Mouse (Mus musculus) macrophage (primary cell): ENCODE results near the gene Olfml2b. TPM values are rescaled to one million over a fixed set of nuclear protein-coding genes. Genes with fewer than 3 reads are reported as not detected.

Experiments
- H3K27ac ChIP-seq: fragments of 350-480 bp; formaldehyde crosslinking; 2 replicates; pipeline ENCODE4 v1.9.0; 2021
- H3K36me3 ChIP-seq: fragments of 350-480 bp; formaldehyde crosslinking; 2 replicates; pipeline ENCODE4 v1.9.0; 2021; ENCODE audit errors: inconsistent target
- H3K4me3 ChIP-seq: fragments of 350-480 bp; formaldehyde crosslinking; 2 replicates; pipeline ENCODE4 v1.9.0; 2021; ENCODE audit errors: inconsistent target
- H3K79me2 ChIP-seq: fragments of 350-480 bp; formaldehyde crosslinking; 2 replicates; pipeline ENCODE4 v1.9.0; 2021; ENCODE audit errors: inconsistent target
- WGBS: methylation state at CpG from one replicate; pipeline ENCODE4 v1.1.7; 2026; ENCODE audit warnings: inconsistent platforms; ENCODE audit not compliant: missing documents; 5-methylcytosine and 5-hydroxymethylcytosine counted together
- polyA plus RNA-seq: library from polyadenylated mRNA; stranded (reverse); fragments of 250-400 nt; gene quantifications from 3 replicates; pipeline ENCODE4 v1.2.4, GENCODE M21; 2018; ENCODE audit warnings: inconsistent platforms

The Olfml2b gene
- polyA plus RNA-seq, 1 experiment from 2014 or later: 0.33 TPM

- no peak overlapping the region for H3K4me3 ChIP-seq
- no peaks in the 10 kb centered on the region for H3K79me2 ChIP-seq
- H3K36me3 ChIP-seq: no peaks in the 10 kb centered on the region
- no peak overlapping the region for H3K27ac ChIP-seq
- 95% methylated on average over 7 of the region's 7 CpGs for WGBS
Measured at GRCm38 (mm10) chr1:170697771-170698356, 53.5 kb downstream of the Olfml2b start.

- 87% methylated on average over 3 of the region's 3 CpGs for WGBS
- Histone ChIP-seq H3K79me2 (no peaks in the 10 kb centered on the region), H3K27ac (no peak overlapping the region), H3K4me3 (no peak overlapping the region), H3K36me3 (no peaks in the 10 kb centered on the region)
Measured at GRCm38 (mm10) chr1:170698771-170699170, 54.4 kb downstream of the Olfml2b start.

DNA sequence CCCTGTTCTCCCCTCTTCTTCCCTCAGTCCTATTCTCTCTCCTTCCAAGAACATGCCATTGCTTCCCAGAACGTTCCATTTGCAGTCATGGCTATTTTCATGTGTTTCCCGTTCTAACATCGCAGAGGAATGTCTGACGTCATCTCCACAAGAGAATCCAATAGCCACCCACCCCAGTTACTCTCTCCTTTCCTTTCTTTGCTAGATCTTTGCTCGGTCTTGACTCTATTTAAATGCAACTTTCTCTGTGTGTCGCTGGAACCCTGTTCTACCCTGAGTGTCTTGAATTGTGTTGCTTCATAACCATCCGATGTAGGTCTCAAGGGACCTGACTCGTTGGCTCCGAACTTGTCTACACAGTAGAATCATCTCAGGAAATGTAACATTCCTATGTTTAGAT, 55.2 kb downstream of the Olfml2b start:
- no peak overlapping the region for H3K4me3 ChIP-seq
- H3K36me3 ChIP-seq: no peaks in the 10 kb centered on the region
- H3K79me2 ChIP-seq: no peaks in the 10 kb centered on the region
- H3K27ac ChIP-seq: no peak overlapping the region
- 87% methylated on average over 9 of the region's 9 CpGs for WGBS

GRCm38 (mm10) chr1:170700496-170701027, 56.2 kb downstream of the Olfml2b start:
- no peaks in the 10 kb centered on the region for H3K79me2 ChIP-seq
- 100% methylated on average over 3 of the region's 3 CpGs for WGBS
- H3K4me3 ChIP-seq: no peak overlapping the region
- no peak overlapping the region for H3K27ac ChIP-seq
- no peaks in the 10 kb centered on the region for H3K36me3 ChIP-seq

GRCm38 (mm10) chr1:170701178-170701577, 56.8 kb downstream of the Olfml2b start:
- H3K27ac ChIP-seq: no peak overlapping the region
- 94% methylated on average over 3 of the region's 3 CpGs for WGBS

GRCm38 (mm10) chr1:170701582-170701981, 57.2 kb downstream of the Olfml2b start:
- no peak overlapping the region for H3K4me3 ChIP-seq
- 82% methylated on average over 8 of the region's 8 CpGs for WGBS
- H3K36me3 ChIP-seq: no peaks in the 10 kb centered on the region
- H3K79me2 ChIP-seq: no peaks in the 10 kb centered on the region
- no peak overlapping the region for H3K27ac ChIP-seq

More at GRCm38 (mm10) chr1:170701178-170701577, 56.8 kb downstream of the Olfml2b start:
- Histone ChIP-seq H3K4me3 (no peak overlapping the region), H3K79me2 (no peaks in the 10 kb centered on the region), H3K36me3 (no peaks in the 10 kb centered on the region)

DNA sequence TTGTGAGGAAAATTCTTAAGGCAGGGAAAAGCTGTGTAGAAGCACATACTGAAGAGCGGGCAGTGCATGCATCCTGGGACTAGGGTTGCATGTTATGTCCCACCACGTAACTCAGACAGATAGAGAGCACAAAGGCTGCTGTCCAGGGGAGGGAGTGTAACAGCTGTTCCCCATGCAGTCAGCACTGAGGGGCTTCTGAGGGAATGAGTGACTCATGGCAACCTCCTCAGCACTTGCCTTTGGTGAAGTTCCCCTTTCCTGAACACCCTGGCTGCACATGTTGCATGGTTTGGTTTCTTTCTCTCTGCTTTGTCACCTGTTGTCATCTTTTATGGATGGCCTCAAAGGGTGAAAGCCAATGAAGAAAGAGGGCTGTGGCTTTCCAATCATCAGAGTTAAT, 57.9 kb downstream of the Olfml2b start:
- WGBS: 66% methylated on average over 2 of the region's 2 CpGs
- Histone ChIP-seq H3K79me2 (no peaks in the 10 kb centered on the region), H3K27ac (peak overlapping the region; percentile 49), H3K4me3 (no peak overlapping the region), H3K36me3 (no peaks in the 10 kb centered on the region)

DNA sequence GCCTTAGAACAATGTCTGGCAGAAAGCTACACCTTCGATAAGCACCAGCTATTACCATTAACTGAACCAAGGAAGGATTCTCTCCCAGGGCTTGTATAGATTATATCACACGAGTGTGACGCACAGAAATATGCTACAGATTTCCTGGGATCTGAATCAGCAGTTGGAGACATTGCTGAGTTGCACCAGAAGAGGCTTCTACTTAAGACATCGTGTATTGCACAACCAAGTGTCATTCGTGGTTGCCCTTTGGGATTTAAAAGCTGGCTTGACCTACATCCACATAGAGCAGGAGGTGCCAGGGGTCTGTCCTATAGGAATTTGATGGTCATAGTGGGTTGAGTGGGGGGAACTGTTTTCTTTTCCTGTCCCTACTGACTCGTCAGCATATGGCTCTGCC, 58.6 kb downstream of the Olfml2b start:
- WGBS: 40% methylated on average over 6 of the region's 6 CpGs
- Histone ChIP-seq H3K27ac (peak overlapping the region; percentile 49), H3K36me3 (no peaks in the 10 kb centered on the region), H3K4me3 (no peak overlapping the region), H3K79me2 (no peaks in the 10 kb centered on the region)

GRCm38 (mm10) chr1:170704103-170704502, 59.8 kb downstream of the Olfml2b start:
- Histone ChIP-seq H3K36me3 (no peaks in the 10 kb centered on the region), H3K27ac (peak overlapping the region; percentile 49; the same call in 1 of the 2 replicates), H3K79me2 (no peaks in the 10 kb centered on the region), H3K4me3 (no peak overlapping the region)
- 93% methylated on average over 6 of the region's 6 CpGs for WGBS

- no peaks in the 10 kb centered on the region for H3K36me3 ChIP-seq
- no peak overlapping the region for H3K27ac ChIP-seq
- no peak overlapping the region for H3K4me3 ChIP-seq
- no peaks in the 10 kb centered on the region for H3K79me2 ChIP-seq
- 93% methylated on average over 4 of the region's 4 CpGs for WGBS
Measured at GRCm38 (mm10) chr1:170704911-170705594, 60.7 kb downstream of the Olfml2b start.

DNA sequence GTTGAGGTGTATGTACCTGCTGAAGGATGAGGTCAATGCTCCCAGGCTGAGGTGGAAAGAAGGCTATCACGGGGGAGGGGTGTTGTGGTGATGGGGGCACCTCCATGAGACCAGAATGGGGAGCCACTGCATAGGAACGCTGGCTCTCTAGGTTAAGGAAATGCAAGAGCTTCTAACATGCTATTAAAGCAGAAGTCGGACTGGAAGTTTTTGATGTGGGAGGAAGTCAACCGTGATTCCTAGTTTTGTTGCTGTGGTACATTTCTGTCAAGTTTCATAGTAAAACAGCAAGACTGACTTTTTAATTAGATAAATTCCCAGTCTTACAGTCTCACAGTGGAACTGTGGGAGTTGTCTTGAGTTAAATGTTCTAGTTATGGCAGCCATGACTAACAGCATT, 61.7 kb downstream of the Olfml2b start:
- Histone ChIP-seq H3K79me2 (0 out of 2 replicates have a peak, but pooled peaks cover under 1% of the 10 kb centered on the region), H3K27ac (no peak overlapping the region), H3K4me3 (no peak overlapping the region), H3K36me3 (no peaks in the 10 kb centered on the region)
- 25% methylated on average over 4 of the region's 4 CpGs for WGBS

- peaks cover 12% of the 10 kb centered on the region; the same call in 1 of the 2 replicates for H3K79me2 ChIP-seq
- no peaks in the 10 kb centered on the region for H3K36me3 ChIP-seq
- peak overlapping the region; percentile 86 for H3K27ac ChIP-seq
- 22% methylated on average over 3 of the region's 3 CpGs for WGBS
- H3K4me3 ChIP-seq: no peak overlapping the region
Measured at GRCm38 (mm10) chr1:170709034-170709433, 64.7 kb downstream of the Olfml2b start.

DNA sequence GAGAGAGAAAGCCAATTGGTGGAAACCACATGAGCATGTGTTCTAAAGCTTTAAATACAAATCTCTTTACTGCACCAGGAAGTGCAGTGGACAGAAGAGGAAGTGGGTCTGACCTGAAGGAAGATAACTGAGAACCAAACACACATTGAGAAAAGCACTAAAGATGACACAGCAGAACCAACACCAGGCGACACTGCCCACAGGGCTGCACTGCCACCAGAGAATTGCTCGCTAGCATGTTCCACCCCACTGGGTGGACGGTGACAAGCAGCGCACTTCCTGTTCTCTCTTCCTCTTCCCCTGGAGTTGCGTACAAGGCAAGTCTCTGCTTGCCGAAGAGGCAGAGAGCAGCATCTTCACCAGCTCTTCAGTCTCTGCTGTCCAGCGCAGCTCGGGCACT, 65.1 kb downstream of the Olfml2b start:
- WGBS: 6% methylated on average over 7 of the region's 8 CpGs
- Histone ChIP-seq H3K4me3 (no peak overlapping the region), H3K36me3 (no peaks in the 10 kb centered on the region), H3K79me2 (peaks cover 12% of the 10 kb centered on the region; the same call in 1 of the 2 replicates), H3K27ac (peak overlapping the region; percentile 86)

GRCm38 (mm10) chr1:170709969-170710368, 65.6 kb downstream of the Olfml2b start:
- Histone ChIP-seq H3K79me2 (peaks cover 12% of the 10 kb centered on the region; the same call in 1 of the 2 replicates), H3K27ac (peak overlapping the region; percentile 86), H3K36me3 (no peaks in the 10 kb centered on the region), H3K4me3 (no peak overlapping the region)
- WGBS: 64% methylated on average over 3 of the region's 3 CpGs

DNA sequence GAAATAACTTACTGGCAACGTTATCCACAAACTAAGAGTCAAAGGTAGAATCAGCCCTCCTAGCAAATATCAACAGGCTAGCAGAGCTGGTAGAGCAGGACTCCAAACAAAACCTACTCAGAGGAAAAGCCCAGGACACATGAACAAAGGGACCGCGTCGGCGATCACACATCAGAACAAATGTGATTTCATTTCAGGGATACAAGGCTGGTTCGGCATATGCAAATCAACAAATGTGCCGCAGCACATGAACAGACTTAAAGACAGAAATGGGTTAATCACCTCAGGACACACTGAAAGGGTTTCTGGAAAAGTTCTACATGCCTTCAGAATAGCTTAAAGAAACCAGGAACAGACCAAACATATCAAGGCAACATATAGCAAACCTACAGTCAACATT, 67.4 kb downstream of the Olfml2b start:
- Histone ChIP-seq H3K79me2 (peaks cover 12% of the 10 kb centered on the region; the same call in 1 of the 2 replicates), H3K27ac (no peak overlapping the region), H3K36me3 (no peaks in the 10 kb centered on the region), H3K4me3 (no peak overlapping the region)
- 94% methylated on average over 7 of the region's 7 CpGs for WGBS
